Mouse (Mus musculus): ENCODE results near the gene Smarca2.
A peak's percentile ranks its signal among the peaks of the same experiment; 100 is the strongest.

Smarca2 gene

DNA sequence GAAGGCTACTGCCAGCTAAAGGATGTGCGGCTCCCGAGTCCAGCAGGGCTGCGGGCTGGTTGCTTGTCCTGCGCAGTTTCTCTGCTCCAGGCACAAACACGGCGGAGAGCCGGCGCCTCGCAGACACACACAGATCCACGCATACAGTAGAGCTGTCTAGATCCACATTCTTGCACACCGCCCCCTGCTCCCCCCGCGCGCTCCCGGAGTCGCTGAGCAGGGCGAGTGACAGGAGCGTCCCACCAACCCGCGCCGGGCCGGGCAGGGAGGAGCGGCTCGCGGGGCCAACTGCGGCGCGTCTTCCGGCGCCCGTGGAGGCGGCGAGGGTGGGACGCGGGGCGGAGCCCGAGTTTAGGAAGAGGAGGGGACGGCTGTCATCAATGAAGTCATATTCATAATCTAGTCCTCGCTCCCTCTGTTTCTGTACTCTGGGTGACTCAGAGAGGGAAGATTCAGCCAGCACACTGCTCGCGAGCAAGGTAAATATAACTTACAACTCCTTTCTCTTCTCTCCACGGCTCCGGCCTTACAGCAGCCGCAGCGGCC, at the start of gene Smarca2:
Smarca2 (plus strand) TSS at position 296 of the 546 bp plus-strand sequence.
- peak; percentile 99 to 100 for DNase-seq

DNA sequence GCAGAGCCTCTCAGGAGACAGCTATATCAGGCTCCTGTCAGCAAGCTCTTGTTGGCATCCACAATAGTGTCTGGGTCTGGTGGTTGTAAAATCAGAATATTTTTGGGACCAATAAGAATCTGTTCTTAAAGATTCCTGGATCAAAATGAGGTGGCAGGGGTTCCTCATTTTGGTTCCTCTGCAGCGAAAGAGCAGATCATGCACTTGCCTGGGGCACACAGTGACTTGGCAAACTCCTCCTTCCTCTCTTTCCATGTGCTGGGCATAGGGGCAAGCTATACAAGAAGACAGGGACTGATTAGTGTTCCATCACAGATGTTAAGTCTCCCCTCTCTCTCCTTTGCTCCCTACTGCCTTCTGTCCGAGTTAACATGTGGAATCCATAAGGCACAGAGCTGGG, 40.0 kb upstream of the Smarca2 start:
- DNase-seq: no peak

DNA sequence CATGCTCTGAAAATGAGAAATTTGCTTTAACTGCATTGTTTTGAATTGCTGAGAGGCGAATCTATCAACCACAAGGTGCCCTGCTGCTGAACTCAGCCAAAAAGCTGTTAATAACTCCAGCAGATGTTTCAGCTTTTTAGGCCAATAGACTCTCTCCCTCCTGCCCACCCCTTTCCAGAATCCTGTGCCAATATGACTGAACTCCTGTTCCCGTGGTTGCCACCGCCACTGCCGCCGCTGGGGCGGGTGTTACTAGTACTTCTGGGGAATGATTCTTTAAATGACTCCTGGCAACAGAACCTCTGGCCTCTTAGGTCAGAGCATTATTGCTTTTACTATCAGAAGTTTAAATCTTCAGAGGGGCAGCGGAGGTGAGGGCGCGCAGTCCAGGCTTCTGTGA, 38.7 kb upstream of the Smarca2 start:
- DNase-seq: no peak

DNA sequence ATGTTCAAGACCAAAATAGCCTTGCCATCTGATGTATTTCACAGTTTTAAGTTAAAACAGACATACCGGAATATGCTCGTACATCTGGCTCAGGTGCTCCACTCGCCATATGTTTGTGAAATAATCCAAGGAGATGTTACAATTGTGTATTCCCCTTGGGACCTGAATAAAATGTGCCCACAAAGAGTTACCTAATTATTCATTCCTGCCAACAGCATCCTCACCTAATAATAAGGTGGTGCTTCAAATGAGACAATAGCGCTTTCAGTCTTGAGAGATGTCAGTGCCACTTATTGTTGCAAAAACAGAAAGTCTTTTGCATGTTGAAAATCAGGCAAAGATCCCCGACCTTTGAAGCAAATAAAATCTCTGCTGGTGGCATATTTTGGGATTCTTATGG, 36.6 kb upstream of the Smarca2 start:
- no peak for DNase-seq

DNA sequence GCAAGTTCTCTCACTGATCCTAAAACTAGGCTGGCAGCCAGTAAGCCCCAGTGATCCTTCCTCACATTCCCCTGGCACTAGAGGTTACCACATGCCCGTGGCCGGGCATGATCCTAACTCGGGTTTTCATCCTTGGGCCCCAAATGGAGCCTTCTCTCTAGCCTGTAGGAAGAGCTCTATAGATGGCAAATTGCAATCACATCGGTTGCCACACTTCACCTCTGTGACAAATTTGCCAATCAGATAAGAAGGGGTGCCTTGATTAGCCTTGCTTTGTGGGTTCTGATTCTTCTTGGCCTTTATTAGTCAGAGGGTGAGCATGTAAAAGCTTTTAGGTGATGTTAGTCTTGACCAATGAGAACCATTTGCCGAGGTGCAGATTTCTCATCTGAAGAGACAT, 35.9 kb upstream of the Smarca2 start:
- no peak for DNase-seq

DNA sequence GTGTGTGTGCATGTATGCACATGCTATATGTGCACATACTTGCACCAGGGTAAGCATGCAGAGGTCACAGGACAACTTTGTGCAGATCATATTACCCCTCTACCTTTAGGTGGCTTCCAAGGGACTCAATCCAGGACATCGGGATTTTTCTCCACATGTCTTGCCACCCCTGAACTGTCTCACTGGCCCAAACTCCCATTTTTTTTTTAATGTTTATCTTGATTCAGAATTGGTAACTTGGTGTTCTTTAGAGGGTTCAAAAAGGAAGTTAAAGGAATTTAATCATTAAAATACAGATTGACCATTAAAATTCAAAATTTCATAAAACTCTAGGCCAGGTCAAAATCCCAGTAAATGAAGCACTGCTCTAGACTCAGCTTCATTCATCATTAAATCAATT, 35.4 kb upstream of the Smarca2 start:
- DNase-seq: no peak

DNA sequence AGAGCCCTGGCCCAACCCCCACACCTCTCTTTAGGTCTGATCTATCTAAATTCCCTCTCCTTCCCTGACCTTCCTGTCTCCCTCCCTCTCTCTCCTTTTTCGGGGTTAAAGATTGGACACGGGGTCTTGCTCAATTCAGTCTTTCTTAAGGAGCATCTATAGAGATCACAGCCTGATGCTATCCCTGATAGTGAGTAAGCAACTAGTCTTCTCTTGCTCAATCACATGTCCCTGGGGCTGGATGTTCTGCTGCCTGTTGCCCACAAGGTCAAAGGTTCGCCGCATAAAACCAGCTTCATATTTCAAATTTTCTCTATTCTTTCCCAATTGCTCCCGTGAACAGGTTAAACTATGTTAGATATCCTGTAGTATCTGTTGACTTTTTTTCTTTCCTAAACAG, 25.2 kb upstream of the Smarca2 start:
- DNase-seq: no peak

DNA sequence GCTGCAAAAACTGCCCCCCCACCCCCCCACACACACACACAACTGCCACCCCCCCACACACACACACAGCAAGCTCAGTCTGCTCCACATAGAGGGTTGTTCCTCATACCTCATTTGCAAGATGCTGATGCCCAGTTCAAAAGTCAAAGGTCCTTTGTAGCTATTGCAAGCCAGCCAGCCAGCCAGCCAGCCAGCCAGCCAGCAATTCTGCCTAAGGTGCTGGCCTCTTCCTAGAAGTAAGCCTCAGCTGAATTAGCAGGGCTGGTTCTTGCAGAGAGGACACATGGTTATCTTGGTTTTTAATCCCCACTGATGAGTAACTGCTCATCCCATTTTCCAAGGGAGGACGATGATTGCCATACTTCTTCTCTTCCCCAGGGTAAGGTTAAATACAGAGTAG, 24.8 kb upstream of the Smarca2 start:
- no peak for DNase-seq

DNA sequence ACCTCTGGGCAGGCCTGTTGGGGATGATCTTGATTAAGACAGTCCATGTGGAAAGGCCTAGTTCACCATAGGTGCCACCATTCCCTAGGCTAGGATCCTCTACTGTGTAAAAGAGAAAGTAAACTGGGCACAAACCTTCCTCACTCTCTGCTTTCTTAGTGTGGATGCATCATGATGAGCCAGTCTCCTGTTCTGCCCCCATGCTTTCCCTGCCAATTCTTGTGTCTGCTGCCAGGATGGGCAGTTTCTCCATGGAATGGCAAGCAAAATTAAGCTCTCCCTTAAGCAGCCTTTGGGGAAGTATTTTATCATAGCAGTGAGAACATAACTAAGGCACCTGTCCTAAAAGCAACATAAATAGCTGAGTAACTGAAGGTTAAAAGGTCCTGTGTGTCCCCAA, 10.2 kb upstream of the Smarca2 start:
- DNase-seq: no peak

DNA sequence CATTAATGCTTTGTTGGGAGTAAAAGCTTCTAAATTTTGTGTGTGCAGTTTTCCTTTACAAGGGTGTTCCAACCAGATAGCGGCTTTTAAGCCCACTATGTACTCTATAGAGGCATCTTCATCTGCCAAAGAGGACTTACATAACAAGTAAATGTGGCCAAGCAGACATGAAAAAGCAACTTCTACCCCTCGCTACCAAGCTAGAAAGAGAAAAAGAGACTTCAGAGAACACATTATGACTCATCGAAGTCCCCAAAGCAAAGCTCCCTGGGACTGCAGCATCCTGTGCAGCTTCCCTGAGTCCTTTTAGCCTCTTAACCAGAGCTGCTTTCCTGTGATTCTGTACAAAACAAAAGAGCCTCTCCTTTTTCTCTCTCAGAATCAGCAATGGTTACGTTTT, 3.4 kb upstream of the Smarca2 start:
- no peak for DNase-seq

DNA sequence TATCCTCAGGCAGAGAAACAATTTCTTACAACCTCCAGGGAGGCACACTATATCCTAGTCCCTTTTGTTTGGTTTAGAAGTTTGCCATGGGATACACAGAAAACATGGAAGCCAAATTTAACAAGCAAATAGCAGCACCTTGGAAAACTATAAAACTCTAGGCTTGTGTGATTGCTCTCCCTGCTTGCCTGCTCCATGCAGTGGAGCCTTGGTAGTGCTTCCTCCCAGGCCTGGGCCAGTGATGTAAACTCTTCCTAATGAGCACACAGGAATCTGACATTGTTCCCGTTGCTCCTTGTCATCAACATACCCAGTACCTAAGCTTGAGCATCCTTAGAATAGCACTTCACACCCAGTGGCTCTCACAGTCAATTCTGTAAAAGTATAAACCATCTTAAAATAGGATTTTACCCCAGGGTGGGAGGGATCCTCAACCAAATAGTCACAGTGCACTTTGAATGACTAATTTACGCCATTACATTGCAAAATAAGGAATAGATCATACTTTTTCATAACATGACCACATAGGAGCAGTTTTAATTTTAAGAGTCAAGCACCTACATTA, 1.5 kb upstream of the Smarca2 start:
- DNase-seq: peak in 1 of 2 experiments; percentile 23

DNA sequence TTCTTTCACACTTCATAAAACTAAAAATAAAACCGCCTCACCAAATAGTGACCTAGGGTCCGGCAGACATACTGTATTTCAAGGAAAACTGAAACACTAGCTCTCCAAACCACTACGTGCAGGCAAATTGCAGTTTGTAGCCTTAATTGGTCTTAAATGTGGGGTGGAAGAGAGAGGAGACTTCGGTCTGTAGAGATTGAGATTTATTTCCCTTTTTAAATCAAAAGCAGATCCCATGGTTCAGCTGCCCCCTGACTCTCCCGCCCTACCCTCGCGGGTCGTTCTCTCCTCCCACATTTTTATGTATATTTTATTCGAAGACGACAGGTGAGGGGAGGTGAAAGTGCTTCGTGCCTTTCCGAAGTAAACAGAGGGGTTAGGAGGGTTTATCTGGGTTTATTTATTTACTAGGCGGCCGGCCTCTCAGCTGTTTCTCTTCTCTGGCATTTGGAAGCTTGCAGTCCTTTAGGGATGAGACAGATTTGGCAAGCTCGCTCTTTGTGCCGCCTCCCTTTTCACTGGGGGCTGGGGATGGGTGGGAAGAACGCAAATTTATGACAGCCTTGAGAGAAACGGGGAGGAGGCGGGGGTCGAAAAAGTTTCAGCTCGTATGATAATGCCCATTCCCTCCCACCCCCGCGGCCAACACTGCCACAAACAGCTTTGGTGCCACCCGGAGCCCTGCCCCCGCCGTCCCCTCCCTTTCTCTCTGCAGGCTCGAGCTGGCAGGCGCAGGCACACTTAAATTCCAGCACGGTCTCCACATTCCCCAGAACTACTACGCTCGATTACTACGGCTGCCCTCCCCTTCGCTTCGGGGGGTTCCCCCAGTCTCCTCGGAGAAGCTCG, 720 bp upstream of the Smarca2 start:
- peak in 1 of 2 experiments; percentile 79 for DNase-seq

DNA sequence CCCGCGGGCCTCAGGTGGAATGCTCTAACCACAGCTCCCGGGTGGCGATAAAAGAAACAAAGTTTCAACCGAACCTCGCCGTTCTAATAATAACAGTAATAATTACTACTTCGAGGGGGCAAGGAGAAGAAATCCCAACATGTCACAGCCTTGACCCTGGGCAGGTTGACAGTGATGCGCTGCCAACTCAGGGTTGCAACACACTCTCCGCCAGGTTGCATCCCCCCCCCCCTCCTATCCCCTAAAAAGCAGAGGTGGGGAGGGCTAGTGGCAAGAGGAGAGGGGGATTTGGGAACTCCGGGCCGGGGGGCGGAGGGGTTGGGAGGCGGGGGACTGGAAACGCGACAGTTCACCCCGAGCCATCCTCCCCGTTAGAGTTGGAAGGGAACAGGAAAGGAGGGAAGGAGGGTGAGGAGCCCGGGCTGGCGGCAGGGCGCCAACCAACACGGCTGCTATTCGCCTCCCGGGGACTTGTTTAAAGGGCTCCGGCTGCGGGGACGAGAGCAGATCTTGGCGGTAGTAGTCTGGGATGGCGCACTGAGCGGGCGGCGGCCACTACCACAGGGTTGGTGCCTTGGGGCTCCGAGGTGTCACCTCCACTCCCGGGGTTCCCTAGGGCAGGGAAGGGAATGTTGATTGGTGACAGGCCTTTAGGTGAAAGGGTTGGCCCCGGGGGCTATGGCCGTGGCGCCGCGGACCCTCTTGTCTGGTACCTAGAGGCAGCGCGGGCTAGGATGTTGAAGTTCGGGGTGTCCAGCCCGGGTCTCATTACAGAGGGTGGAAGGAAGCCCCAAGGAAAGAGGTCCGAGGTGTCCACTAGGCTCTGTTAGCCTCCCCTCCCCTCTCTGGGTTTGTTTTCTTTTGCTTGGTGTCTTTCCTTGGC, 829 bp downstream of the Smarca2 start:
- DNase-seq: peak; percentile 74 to 81

DNA sequence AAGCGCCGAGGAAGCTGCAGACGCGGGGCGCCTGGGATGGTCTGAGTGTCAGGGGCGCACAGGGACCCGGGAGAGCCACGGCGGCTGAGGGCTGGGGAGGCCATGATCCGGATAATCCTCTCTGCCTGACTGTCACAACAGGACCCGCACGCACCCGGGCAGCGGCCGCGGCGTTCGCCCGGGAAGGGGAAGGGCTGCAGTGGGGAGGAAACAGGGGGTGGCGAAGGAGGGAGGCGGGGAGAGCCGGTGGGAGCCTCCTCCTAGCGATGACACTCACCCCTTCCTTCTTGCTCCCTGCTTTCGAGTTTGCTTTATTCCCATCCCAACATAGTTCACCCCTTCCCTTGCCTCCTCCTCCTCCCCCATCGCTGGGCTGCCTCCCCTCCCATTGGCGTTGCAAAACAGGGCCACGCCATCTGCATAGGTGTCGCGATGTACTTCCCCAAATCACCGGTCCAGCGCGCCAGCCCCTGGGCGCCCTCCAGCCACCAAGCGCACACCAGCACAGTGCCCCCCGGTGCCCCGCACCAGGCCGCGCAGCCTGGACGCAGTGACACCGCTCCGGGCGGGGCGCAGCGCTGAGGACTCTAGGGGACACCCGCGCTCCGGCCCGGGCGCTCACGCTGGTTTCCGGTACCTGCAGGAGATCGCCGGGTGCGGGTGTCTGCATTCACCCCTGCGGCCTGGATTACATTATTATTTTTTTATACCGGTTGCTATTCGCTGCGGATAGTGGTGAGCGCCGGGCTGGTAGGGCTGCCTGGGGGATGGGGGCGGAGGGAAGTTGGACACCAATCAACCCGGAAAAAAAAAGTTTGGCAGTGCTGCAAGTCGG, 1.7 kb downstream of the Smarca2 start:
- peak; percentile 75 to 80 for DNase-seq

DNA sequence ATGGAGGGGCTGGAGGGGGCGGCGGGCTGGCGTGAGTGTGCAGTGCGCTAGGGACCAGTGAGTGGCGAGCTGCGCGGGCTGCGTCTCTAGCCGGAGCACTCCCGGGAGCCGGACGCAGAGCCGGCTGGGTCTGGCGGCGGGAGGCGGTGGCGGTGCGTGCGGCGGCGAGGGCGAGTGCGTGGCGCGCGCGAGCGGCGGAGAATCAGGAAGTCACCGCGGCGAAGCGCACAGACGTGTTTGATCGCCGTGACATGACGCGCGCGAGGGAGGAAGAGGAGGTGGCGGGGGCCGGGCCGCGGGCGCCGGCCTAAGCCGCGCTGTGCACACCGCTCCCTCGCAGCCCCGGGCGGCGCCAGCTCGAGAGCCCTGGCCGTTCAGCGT, 2.3 kb downstream of the Smarca2 start:
- DNase-seq: peak; percentile 80 to 87

DNA sequence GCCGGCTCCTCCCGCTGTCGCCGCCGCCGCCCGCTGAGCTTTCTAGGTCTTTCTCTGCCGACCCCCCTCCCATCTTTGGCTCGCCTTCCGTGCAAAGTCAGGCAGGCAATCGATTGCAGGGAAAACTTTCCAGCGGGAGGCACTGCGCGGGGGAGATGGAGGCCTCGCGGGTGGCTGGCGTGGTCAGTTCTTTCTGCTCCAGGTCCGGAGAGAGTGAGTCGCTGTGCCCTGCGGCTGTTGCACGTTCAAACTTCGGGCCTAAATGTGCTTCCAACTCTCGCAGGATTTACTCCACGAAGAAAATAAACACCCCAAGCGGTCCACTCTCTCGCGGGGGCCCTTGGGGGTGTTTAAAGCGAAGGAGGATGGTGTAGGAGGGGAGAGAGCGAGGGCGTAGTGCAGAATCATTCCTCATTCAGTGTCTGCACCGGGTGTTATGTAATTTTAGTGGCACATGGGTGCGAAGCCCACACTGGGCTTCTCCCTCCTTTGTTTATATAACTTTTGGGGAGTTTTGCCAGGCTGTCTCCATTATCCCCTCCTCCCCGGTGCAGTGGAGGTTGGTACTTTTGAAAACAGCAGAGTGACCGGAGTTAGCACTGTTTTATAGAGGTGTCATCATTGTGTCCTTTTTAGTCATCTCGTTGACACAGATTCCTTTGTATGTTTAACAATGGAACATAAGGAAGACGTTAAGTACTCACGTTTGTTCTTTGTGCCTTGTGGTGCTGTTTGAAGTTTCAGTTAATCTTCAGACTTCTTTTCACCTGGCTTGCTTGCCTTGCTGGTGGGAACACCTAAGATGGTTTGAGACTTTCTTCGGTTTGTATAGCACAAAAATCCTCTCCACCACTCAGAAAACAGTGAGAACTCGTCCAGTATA, 2.9 kb downstream of the Smarca2 start:
- DNase-seq: peak; percentile 59 to 60

DNA sequence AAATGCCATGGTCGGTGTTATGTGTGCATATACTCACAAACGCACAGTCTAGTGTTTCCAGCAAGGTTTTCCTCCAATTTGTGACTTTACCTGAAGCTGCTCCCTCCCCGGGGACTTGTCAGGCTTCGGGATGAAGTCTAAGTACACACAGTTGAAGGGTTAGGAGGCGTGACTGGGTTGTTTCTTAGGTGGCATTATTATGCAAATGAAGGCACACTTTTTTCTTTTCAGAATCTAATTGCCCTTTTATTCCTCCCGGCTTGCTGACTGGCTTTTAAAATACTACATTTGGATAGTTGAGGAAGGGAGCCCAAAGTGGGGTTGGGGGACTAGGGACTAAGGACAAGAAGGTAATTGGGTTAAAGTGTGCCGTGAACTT, 3.6 kb downstream of the Smarca2 start:
- no peak for DNase-seq

DNA sequence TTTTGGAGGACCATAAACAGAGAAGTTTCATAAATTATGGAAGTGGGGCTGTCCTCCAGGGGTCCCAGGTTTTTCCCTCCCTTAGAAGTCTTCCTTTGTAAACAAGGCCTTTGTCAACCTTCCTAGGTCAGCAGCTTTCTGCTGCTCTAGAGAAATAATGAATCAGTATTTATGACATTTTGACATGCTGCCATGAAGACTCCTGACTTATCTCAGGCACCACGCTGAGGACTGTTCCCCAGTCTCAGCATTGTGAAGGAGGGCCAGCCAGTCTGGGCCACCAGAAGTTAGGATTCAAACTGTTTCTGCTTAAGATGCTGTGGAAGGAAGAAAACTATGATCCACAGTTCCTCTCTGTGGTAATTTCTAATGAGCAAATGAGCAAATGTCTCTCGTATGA, 4.8 kb downstream of the Smarca2 start:
- no peak for DNase-seq

DNA sequence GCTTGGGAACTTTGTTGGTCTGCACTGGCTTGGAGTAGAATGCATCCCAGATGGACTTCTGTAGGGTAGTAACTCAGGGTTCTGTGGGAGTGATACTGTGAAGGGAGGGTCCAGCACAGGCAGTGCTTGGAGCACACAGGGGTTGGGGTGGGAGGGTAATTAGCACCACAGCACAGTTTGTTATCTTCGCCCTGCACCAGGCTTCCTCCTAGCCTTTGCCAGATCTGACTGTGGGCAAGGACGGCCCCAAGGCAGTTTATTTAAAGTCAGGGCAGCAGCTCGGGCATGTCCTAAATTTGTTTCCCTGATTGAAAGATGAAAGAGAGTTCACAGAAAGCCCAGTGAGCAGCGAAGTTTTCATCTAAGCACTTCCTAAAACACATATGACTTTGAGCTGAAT, 8.1 kb downstream of the Smarca2 start:
- no peak for DNase-seq

DNA sequence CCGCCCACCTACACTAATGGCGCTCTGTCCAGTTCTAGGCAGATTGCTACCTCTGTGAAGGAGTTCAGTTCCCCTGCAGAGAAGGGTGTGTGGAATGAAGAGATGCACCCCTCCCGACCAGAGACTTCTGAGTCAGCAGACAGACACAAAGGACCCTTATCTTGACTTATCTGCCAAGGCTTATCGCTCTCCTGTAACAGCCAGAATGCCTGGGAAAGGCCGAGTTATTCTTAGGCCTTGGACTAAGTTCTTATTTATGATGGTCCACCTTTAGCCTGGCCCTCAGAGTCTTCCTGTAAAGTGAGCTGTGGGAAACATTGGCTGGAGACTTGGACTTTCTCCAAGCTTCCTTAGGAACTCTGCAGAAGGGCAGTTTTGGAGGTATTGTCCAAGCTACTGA, 8.8 kb downstream of the Smarca2 start:
- DNase-seq: no peak

DNA sequence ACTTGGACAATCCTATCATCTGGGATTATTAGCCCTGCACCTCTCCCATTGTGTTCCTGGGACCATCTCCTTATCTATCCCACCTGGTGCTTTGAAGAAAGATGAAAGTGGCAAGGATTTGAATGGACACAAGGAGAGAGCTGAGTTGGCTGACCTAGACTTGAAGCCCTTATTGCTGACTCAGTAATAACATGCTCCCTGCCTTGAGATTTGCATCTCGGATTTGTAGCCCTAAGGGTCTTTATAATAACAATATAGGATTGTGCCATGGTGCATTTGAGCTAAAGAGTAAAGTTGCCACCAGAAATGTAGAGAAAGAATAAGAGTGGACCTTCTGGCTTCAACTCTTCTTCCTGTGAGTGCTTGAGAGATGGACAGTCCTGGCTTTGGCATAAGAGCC, 11.4 kb downstream of the Smarca2 start:
- no peak for DNase-seq

DNA sequence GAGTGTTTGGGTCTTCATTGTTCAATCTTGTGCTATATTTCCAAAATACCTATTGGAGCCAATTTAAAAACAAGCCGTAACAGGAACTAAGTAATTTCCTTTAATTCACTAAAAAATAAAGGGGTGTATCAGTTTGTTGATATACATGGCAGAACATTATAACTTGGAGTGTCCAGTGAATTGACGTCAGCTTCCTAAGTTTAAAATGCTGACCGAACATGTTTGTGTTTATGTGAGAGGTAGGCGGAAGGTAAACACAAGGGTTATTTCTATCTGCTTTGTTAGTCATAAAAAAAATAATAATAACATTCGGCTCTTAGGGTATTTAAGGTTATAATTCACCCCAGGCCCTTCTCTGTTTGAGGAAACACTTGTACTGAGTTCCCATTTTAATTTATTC, 12.4 kb downstream of the Smarca2 start:
- DNase-seq: no peak
